Mouse (Mus musculus): Measurements from ENCODE around the gene Mb21d2.

GRCm38 (mm10) chr16:28870860-28871259, 58.6 kb downstream of the Mb21d2 start:
- TF ChIP-seq CTCF (IDR thresholded peaks at IDR 0.05; ENCODE audit: borderline replicate concordance, extremely low read depth, insufficient read depth, insufficient read length) (no peak), POLR2A (IDR thresholded peaks at IDR 0.05; ENCODE audit: borderline replicate concordance, extremely low read depth, insufficient read depth, insufficient read length, poor library complexity, severe bottlenecking) (no peak)
